7 mouse cellular contexts compared by ENCODE assay signal in the genomic region with DNA sequence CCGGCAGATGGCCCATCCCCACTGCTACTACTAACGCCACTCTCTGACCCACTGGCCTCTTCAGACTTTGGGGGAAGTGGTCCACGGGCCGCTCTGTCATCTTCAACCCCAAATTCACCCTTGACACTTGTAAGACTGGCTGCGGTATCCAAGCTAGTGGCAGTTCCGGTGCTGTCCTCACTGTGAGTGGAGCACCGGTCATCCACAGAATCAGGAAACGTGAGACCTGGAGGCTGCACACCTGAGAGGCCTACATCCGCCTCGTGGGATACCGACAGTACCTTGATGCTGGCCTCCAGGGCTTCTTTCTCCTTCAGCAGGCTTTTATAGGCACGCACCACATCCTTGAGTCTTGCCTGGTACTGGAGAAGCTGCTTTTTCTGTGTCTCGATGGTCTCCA. TPM values are rescaled to one million over a fixed set of nuclear protein-coding genes. Genes with fewer than 3 reads are reported as not detected.
A peak's percentile ranks its signal among the peaks of the same experiment; 100 is the strongest.
DNase-seq lines count a peak whose midpoint lies in the region; ATAC-seq and TF ChIP-seq lines count a peak whose summit lies in the region.

No protein-coding gene starts in this region.

- 10% methylated on average over 13 of the region's 13 CpGs for WGBS in lung, postnatal 0 days
- 30% methylated on average over 13 of the region's 13 CpGs for WGBS in forebrain, embryonic 12.5 days
- WGBS in limb, embryonic 13.5 days = 20% methylated on average over 13 of the region's 13 CpGs
- 11% methylated on average over 13 of the region's 13 CpGs for WGBS in small intestine, adult 2 months

- H3K4me2 ChIP-seq in lung, postnatal 0 days (replicated peaks; ENCODE audit: low read depth, low read length) = peak overlapping the region; percentile 94
- peak overlapping the region; percentile 89 for H3K4me2 ChIP-seq in forebrain, embryonic 12.5 days
- H3K4me2 ChIP-seq in limb, embryonic 13.5 days (replicated peaks) = peak overlapping the region; percentile 98

- no peak for TF ChIP-seq EP300 in lung, postnatal 0 days (IDR thresholded peaks at IDR 0.05)

- peaks cover 17% of the 10 kb centered on the region for H3K36me3 ChIP-seq in lung, postnatal 0 days (ENCODE audit: insufficient read depth, low read length)
- peaks cover 33% of the 10 kb centered on the region for H3K36me3 ChIP-seq in forebrain, embryonic 12.5 days (replicated peaks)
- peaks cover 46% of the 10 kb centered on the region for H3K36me3 ChIP-seq in limb, embryonic 13.5 days
- H3K36me3 ChIP-seq in small intestine, adult 2 months (ENCODE audit: control insufficient read depth, insufficient read depth, low read length) = peaks cover 26% of the 10 kb centered on the region

- ATAC-seq in lung, postnatal 0 days = no peak
- no peak for ATAC-seq in forebrain, embryonic 12.5 days (ENCODE audit: low FRiP score)
- ATAC-seq in limb, embryonic 13.5 days (ENCODE audit: low FRiP score, low read depth) = no peak

- peak overlapping the region; percentile 81 for H3K9ac ChIP-seq in lung, postnatal 0 days (replicated peaks; ENCODE audit: low read depth)
- peak overlapping the region; percentile 78 for H3K9ac ChIP-seq in forebrain, embryonic 12.5 days
- peak overlapping the region; percentile 79 for H3K9ac ChIP-seq in limb, embryonic 13.5 days

- H3K27ac ChIP-seq in lung, postnatal 0 days (ENCODE audit: low read length) = peak overlapping the region; percentile 92
- H3K27ac ChIP-seq in forebrain, embryonic 12.5 days = 0 out of 2 replicates have a peak overlapping the region, but pooled peaks have one; percentile 20
- no peak overlapping the region for H3K27ac ChIP-seq in limb, embryonic 13.5 days
- H3K27ac ChIP-seq in small intestine, adult 2 months (ENCODE audit: insufficient read depth, low read depth, low read length) = peak overlapping the region; percentile 71

- no peak for TF ChIP-seq POLR2A in small intestine, adult 2 months (IDR thresholded peaks at IDR 0.05; ENCODE audit: low read depth, low read length)

- DNase-seq in lung, postnatal 0 days (ENCODE audit: low spot score) = peak; percentile 23
- no peak for DNase-seq in lung, postnatal 10 days
- no peak for DNase-seq in left cerebral cortex, adult 8-10 months (ENCODE audit: low spot score in 2 of 2)
- DNase-seq in layer of hippocampus, postnatal 14 days (ENCODE audit: low spot score in 2 of 2) = no peak

- peak overlapping the region; percentile 74 for H3K4me3 ChIP-seq in lung, postnatal 0 days (ENCODE audit: low read depth, low read length)
- H3K4me3 ChIP-seq in forebrain, embryonic 12.5 days (replicated peaks) = peak overlapping the region; percentile 90
- H3K4me3 ChIP-seq in limb, embryonic 13.5 days = peak overlapping the region; percentile 73
- H3K4me3 ChIP-seq in small intestine, adult 2 months (ENCODE audit: low read depth, low read length) = peak overlapping the region; percentile 69

- H3K9me3 ChIP-seq in lung, postnatal 0 days (ENCODE audit: low read length) = no peaks in the 10 kb centered on the region
- no peaks in the 10 kb centered on the region for H3K9me3 ChIP-seq in forebrain, embryonic 12.5 days
- no peaks in the 10 kb centered on the region for H3K9me3 ChIP-seq in limb, embryonic 13.5 days

- H3K27me3 ChIP-seq in lung, postnatal 0 days (replicated peaks; ENCODE audit: insufficient read depth, low read length) = no peaks in the 10 kb centered on the region
- no peaks in the 10 kb centered on the region for H3K27me3 ChIP-seq in forebrain, embryonic 12.5 days
- H3K27me3 ChIP-seq in limb, embryonic 13.5 days = no peaks in the 10 kb centered on the region
- H3K27me3 ChIP-seq in small intestine, adult 2 months (ENCODE audit: control insufficient read depth, insufficient read depth, low read length) = no peaks in the 10 kb centered on the region

- no peak for TF ChIP-seq CTCF in lung, postnatal 0 days (IDR thresholded peaks at IDR 0.05)
- TF ChIP-seq CTCF in small intestine, adult 2 months (IDR thresholded peaks at IDR 0.05; ENCODE audit: extremely low read depth, insufficient read length, insufficient replicate concordance, low read depth, low read length) = peak; percentile 16; the same call in 1 of the 2 replicates

- peaks cover 19% of the 10 kb centered on the region; the same call in 1 of the 2 replicates for H3K4me1 ChIP-seq in lung, postnatal 0 days (ENCODE audit: insufficient read depth, low read depth, low read length)
- peaks cover 36% of the 10 kb centered on the region for H3K4me1 ChIP-seq in forebrain, embryonic 12.5 days
- peaks cover 37% of the 10 kb centered on the region for H3K4me1 ChIP-seq in limb, embryonic 13.5 days
- H3K4me1 ChIP-seq in small intestine, adult 2 months (ENCODE audit: control insufficient read depth, insufficient read depth, insufficient read length, low read length) = peaks cover 22% of the 10 kb centered on the region

RNA-seq across cellular contexts. Expression of a gene that starts 2.5 kb away (rescaled TPM):
- 314 and 340 TPM in 2 replicates for polyA plus RNA-seq in lung, postnatal 0 days (2015; fragmentation: Nextera tagmentation; extraction: Ambion mirVana)
- polyA plus RNA-seq in forebrain, embryonic 12.5 days (2016; fragmentation: Nextera tagmentation; extraction: Ambion mirVana) = 288 and 291 TPM in 2 replicates
- polyA plus RNA-seq in limb, embryonic 13.5 days (2015; fragmentation: Nextera tagmentation; extraction: Ambion mirVana) = 384 and 392 TPM in 2 replicates
- 564 and 1,346 TPM in 2 replicates for polyA plus RNA-seq in small intestine, adult 2 months (2012; rRNA removed)
- total RNA-seq in left cerebral cortex, adult 8-10 months (2022) = 100 to 1,000 TPM; 230 to 256 (median 247) TPM
- 100 to 1,000 TPM; 364 to 387 TPM for total RNA-seq in layer of hippocampus, postnatal 14 days (2021)

RNA-seq across cellular contexts. Expression of a gene that starts 6.7 kb away (rescaled TPM):
- polyA plus RNA-seq in lung, postnatal 0 days (2015; fragmentation: Nextera tagmentation; extraction: Ambion mirVana) = not detected in 2 replicates
- not detected in 2 replicates for polyA plus RNA-seq in forebrain, embryonic 12.5 days (2016; fragmentation: Nextera tagmentation; extraction: Ambion mirVana)
- not detected in 2 replicates for polyA plus RNA-seq in limb, embryonic 13.5 days (2015; fragmentation: Nextera tagmentation; extraction: Ambion mirVana)
- 0.41 TPM in 1 of 2 replicates, not detected in the other for polyA plus RNA-seq in small intestine, adult 2 months (2012; rRNA removed)
- total RNA-seq in left cerebral cortex, adult 8-10 months (2022) = not detected
- total RNA-seq in layer of hippocampus, postnatal 14 days (2021) = not detected

RNA-seq across cellular contexts. Expression of a gene that starts 7.3 kb away (rescaled TPM):
- polyA plus RNA-seq in lung, postnatal 0 days (2015; fragmentation: Nextera tagmentation; extraction: Ambion mirVana) = 7.6 and 7.8 TPM in 2 replicates
- 14.8 and 16.2 TPM in 2 replicates for polyA plus RNA-seq in forebrain, embryonic 12.5 days (2016; fragmentation: Nextera tagmentation; extraction: Ambion mirVana)
- polyA plus RNA-seq in limb, embryonic 13.5 days (2015; fragmentation: Nextera tagmentation; extraction: Ambion mirVana) = 9.9 and 11.4 TPM in 2 replicates
- polyA plus RNA-seq in small intestine, adult 2 months (2012; rRNA removed) = 5.6 and 6.3 TPM in 2 replicates
- 10 to 100 TPM; 15.7 to 22.2 (median 19.9) TPM for total RNA-seq in left cerebral cortex, adult 8-10 months (2022)
- total RNA-seq in layer of hippocampus, postnatal 14 days (2021) = 10 to 100 TPM; 14.7 to 15.6 TPM

RNA-seq across cellular contexts. Expression of a gene that starts 23.1 kb away (rescaled TPM):
- polyA plus RNA-seq in lung, postnatal 0 days (2015; fragmentation: Nextera tagmentation; extraction: Ambion mirVana) = 21.2 and 24.7 TPM in 2 replicates
- polyA plus RNA-seq in forebrain, embryonic 12.5 days (2016; fragmentation: Nextera tagmentation; extraction: Ambion mirVana) = 28.1 and 28.4 TPM in 2 replicates
- polyA plus RNA-seq in limb, embryonic 13.5 days (2015; fragmentation: Nextera tagmentation; extraction: Ambion mirVana) = 15.4 and 16.4 TPM in 2 replicates
- 2.1 and 3.1 TPM in 2 replicates for polyA plus RNA-seq in small intestine, adult 2 months (2012; rRNA removed)
- total RNA-seq in left cerebral cortex, adult 8-10 months (2022) = 10 to 100 TPM; 18.2 to 22.3 (median 20.9) TPM
- 10 to 100 TPM; 14.8 to 20.2 TPM for total RNA-seq in layer of hippocampus, postnatal 14 days (2021)

RNA-seq across cellular contexts. Expression of a gene that starts 28.3 kb away (rescaled TPM):
- polyA plus RNA-seq in lung, postnatal 0 days (2015; fragmentation: Nextera tagmentation; extraction: Ambion mirVana) = not detected in 2 replicates
- polyA plus RNA-seq in forebrain, embryonic 12.5 days (2016; fragmentation: Nextera tagmentation; extraction: Ambion mirVana) = 0.14 TPM in 1 of 2 replicates, not detected in the other
- not detected in 2 replicates for polyA plus RNA-seq in limb, embryonic 13.5 days (2015; fragmentation: Nextera tagmentation; extraction: Ambion mirVana)
- polyA plus RNA-seq in small intestine, adult 2 months (2012; rRNA removed) = 0.39 and 0.69 TPM in 2 replicates
- not detected for total RNA-seq in left cerebral cortex, adult 8-10 months (2022)
- not detected for total RNA-seq in layer of hippocampus, postnatal 14 days (2021)
